Mouse (Mus musculus): ENCODE results near the gene Ergic1. TPM values are rescaled to one million over a fixed set of nuclear protein-coding genes. Genes with fewer than 3 reads are reported as not detected.

Ergic1 gene
- polyA plus RNA-seq, 1 experiment from 2014 or later: 97.3 TPM

- Histone ChIP-seq H3K36me3 (no peaks in the 10 kb centered on the region), H3K4me3 (no peak overlapping the region), H3K4me2 (no peak overlapping the region), H3K27ac (no peak overlapping the region), H3K27me3 (no peaks in the 10 kb centered on the region), H3K4me1 (peaks cover 12% of the 10 kb centered on the region; the same call in 1 of the 2 replicates), H3K9me3 (no peaks in the 10 kb centered on the region), H3K9ac (no peak overlapping the region)
- no peak for ATAC-seq (ENCODE audit: borderline replicate concordance, extremely low read depth, low FRiP score, low TSS enrichment)
- WGBS: 92% methylated on average over 9 of the region's 9 CpGs
Measured at GRCm38 (mm10) chr17:26527291-26527690, 34.0 kb upstream of the Ergic1 start.

- Histone ChIP-seq H3K36me3 (no peaks in the 10 kb centered on the region), H3K4me2 (no peak overlapping the region), H3K9me3 (no peaks in the 10 kb centered on the region), H3K4me3 (no peak overlapping the region), H3K4me1 (peaks cover 12% of the 10 kb centered on the region), H3K27ac (no peak overlapping the region), H3K27me3 (no peaks in the 10 kb centered on the region), H3K9ac (no peak overlapping the region)
- WGBS: 84% methylated on average over 6 of the region's 6 CpGs
- ATAC-seq (ENCODE audit: borderline replicate concordance, extremely low read depth, low FRiP score, low TSS enrichment): no peak
Measured at GRCm38 (mm10) chr17:26528751-26529150, 32.5 kb upstream of the Ergic1 start.

- H3K4me3 ChIP-seq: no peak overlapping the region
- no peaks in the 10 kb centered on the region for H3K9me3 ChIP-seq
- H3K9ac ChIP-seq: no peak overlapping the region
- no peak overlapping the region for H3K4me2 ChIP-seq
- H3K27me3 ChIP-seq: no peaks in the 10 kb centered on the region
- H3K36me3 ChIP-seq: no peaks in the 10 kb centered on the region
- H3K27ac ChIP-seq: no peak overlapping the region
- WGBS: 72% methylated on average over 5 of the region's 5 CpGs
- no peak for ATAC-seq (ENCODE audit: borderline replicate concordance, extremely low read depth, low FRiP score, low TSS enrichment)
- peaks cover 12% of the 10 kb centered on the region for H3K4me1 ChIP-seq
Measured at GRCm38 (mm10) chr17:26529791-26530241, 31.5 kb upstream of the Ergic1 start.

- ATAC-seq (ENCODE audit: borderline replicate concordance, extremely low read depth, low FRiP score, low TSS enrichment): peak; percentile 37; the same call in 1 of the 2 replicates
- 37% methylated on average over 3 of the region's 3 CpGs for WGBS
Measured at GRCm38 (mm10) chr17:26530590-26531081, 30.7 kb upstream of the Ergic1 start.

GRCm38 (mm10) chr17:26531395-26532027, 29.8 kb upstream of the Ergic1 start:
- Histone ChIP-seq H3K9me3 (no peaks in the 10 kb centered on the region), H3K4me2 (no peak overlapping the region), H3K4me1 (peaks cover 12% of the 10 kb centered on the region), H3K27me3 (no peaks in the 10 kb centered on the region), H3K4me3 (no peak overlapping the region), H3K36me3 (no peaks in the 10 kb centered on the region), H3K27ac (no peak overlapping the region), H3K9ac (no peak overlapping the region)
- ATAC-seq (ENCODE audit: borderline replicate concordance, extremely low read depth, low FRiP score, low TSS enrichment): no peak
- 84% methylated on average over 7 of the region's 7 CpGs for WGBS

More at GRCm38 (mm10) chr17:26530590-26531081, 30.7 kb upstream of the Ergic1 start:
- Histone ChIP-seq H3K9me3 (no peaks in the 10 kb centered on the region), H3K27ac (0 out of 2 replicates have a peak overlapping the region, but pooled peaks have one; percentile 7), H3K9ac (no peak overlapping the region), H3K36me3 (no peaks in the 10 kb centered on the region), H3K4me2 (no peak overlapping the region), H3K4me3 (no peak overlapping the region), H3K4me1 (peaks cover 12% of the 10 kb centered on the region), H3K27me3 (no peaks in the 10 kb centered on the region)

- no peak overlapping the region for H3K4me3 ChIP-seq
- peaks cover 12% of the 10 kb centered on the region for H3K4me1 ChIP-seq
- no peak overlapping the region for H3K4me2 ChIP-seq
- H3K9me3 ChIP-seq: no peaks in the 10 kb centered on the region
- no peak for ATAC-seq (ENCODE audit: borderline replicate concordance, extremely low read depth, low FRiP score, low TSS enrichment)
- no peaks in the 10 kb centered on the region for H3K36me3 ChIP-seq
- H3K27ac ChIP-seq: no peak overlapping the region
- no peaks in the 10 kb centered on the region for H3K27me3 ChIP-seq
- 52% methylated on average over 4 of the region's 4 CpGs for WGBS
- H3K9ac ChIP-seq: no peak overlapping the region
Measured at GRCm38 (mm10) chr17:26532476-26533045, 28.7 kb upstream of the Ergic1 start.

- Histone ChIP-seq H3K9me3 (no peaks in the 10 kb centered on the region), H3K4me3 (no peak overlapping the region), H3K9ac (no peak overlapping the region), H3K27ac (no peak overlapping the region), H3K4me2 (no peak overlapping the region), H3K36me3 (no peaks in the 10 kb centered on the region), H3K27me3 (no peaks in the 10 kb centered on the region), H3K4me1 (peaks cover 12% of the 10 kb centered on the region)
- ATAC-seq (ENCODE audit: borderline replicate concordance, extremely low read depth, low FRiP score, low TSS enrichment): no peak
- 64% methylated on average over 5 of the region's 5 CpGs for WGBS
Measured at GRCm38 (mm10) chr17:26533871-26534372, 27.4 kb upstream of the Ergic1 start.

- H3K4me1 ChIP-seq: peaks cover 10% of the 10 kb centered on the region
- no peaks in the 10 kb centered on the region for H3K9me3 ChIP-seq
Measured at GRCm38 (mm10) chr17:26534695-26535094, 26.6 kb upstream of the Ergic1 start.

GRCm38 (mm10) chr17:26535251-26536136, 25.8 kb upstream of the Ergic1 start:
- Histone ChIP-seq H3K27ac (no peak overlapping the region), H3K4me3 (no peak overlapping the region), H3K9me3 (no peaks in the 10 kb centered on the region), H3K36me3 (no peaks in the 10 kb centered on the region), H3K4me2 (no peak overlapping the region), H3K27me3 (no peaks in the 10 kb centered on the region), H3K4me1 (peaks cover 6% of the 10 kb centered on the region), H3K9ac (no peak overlapping the region)
- 63% methylated on average over 7 of the region's 7 CpGs for WGBS
- ATAC-seq (ENCODE audit: borderline replicate concordance, extremely low read depth, low FRiP score, low TSS enrichment): no peak

More at GRCm38 (mm10) chr17:26534695-26535094, 26.6 kb upstream of the Ergic1 start:
- Histone ChIP-seq H3K9ac (no peak overlapping the region), H3K27ac (no peak overlapping the region), H3K27me3 (no peaks in the 10 kb centered on the region), H3K36me3 (no peaks in the 10 kb centered on the region), H3K4me2 (no peak overlapping the region), H3K4me3 (no peak overlapping the region)
- 80% methylated on average over 5 of the region's 5 CpGs for WGBS
- ATAC-seq (ENCODE audit: borderline replicate concordance, extremely low read depth, low FRiP score, low TSS enrichment): no peak

GRCm38 (mm10) chr17:26537722-26538471, 23.4 kb upstream of the Ergic1 start:
- H3K9ac ChIP-seq: no peak overlapping the region
- 20% methylated on average over 6 of the region's 6 CpGs for whole genome bisulfite sequencing
- no peak overlapping the region for H3K4me3 ChIP-seq
- H3K27me3 ChIP-seq: no peaks in the 10 kb centered on the region
- H3K4me2 ChIP-seq: no peak overlapping the region; the same call in 1 of the 2 replicates
- H3K27ac ChIP-seq: no peak overlapping the region
- H3K36me3 ChIP-seq: no peaks in the 10 kb centered on the region
- peaks cover 2% of the 10 kb centered on the region; the same call in 1 of the 2 replicates for H3K4me1 ChIP-seq
- H3K9me3 ChIP-seq: no peaks in the 10 kb centered on the region
- no peak for ATAC-seq (ENCODE audit: borderline replicate concordance, extremely low read depth, low FRiP score, low TSS enrichment)

GRCm38 (mm10) chr17:26540083-26540482, 21.2 kb upstream of the Ergic1 start:
- Histone ChIP-seq H3K4me1 (peaks cover 11% of the 10 kb centered on the region), H3K9me3 (no peaks in the 10 kb centered on the region), H3K27me3 (no peaks in the 10 kb centered on the region), H3K4me2 (no peak overlapping the region), H3K27ac (no peak overlapping the region), H3K9ac (no peak overlapping the region), H3K4me3 (no peak overlapping the region), H3K36me3 (no peaks in the 10 kb centered on the region)
- ATAC-seq (ENCODE audit: borderline replicate concordance, extremely low read depth, low FRiP score, low TSS enrichment): no peak
- 73% methylated on average over 5 of the region's 5 CpGs for WGBS
